Mouse (Mus musculus) lung, embryonic 15.5 days (tissue): ENCODE data around the gene Polr2l. TPM values are rescaled to one million over a fixed set of nuclear protein-coding genes. Genes with fewer than 3 reads are reported as not detected.

Experiments
- ATAC-seq: fragments of 200-750 bp; cut with Nextera tagmentation; 2 replicates; pipeline ENCODE4 v1.8.0; 2017; ENCODE audit warnings: moderate number of reproducible peaks, borderline replicate concordance; ENCODE audit not compliant: low FRiP score, low TSS enrichment; ENCODE audit errors: extremely low read depth
- H3K27ac ChIP-seq: fragments of 300-500 bp; sonication (generic); 2 replicates; pipeline ENCODE4 v1.5.1; 2015; ENCODE audit warnings: moderate library complexity, mild to moderate bottlenecking, inconsistent platforms
- H3K27me3 ChIP-seq: fragments of 300-500 bp; sonication (generic); 2 replicates; pipeline ENCODE4 v1.6.1; 2015; ENCODE audit warnings: inconsistent platforms
- H3K36me3 ChIP-seq: fragments of 300-500 bp; sonication (generic); 2 replicates; pipeline ENCODE4 v1.6.1; 2015; ENCODE audit warnings: inconsistent platforms
- H3K4me1 ChIP-seq: fragments of 300-500 bp; sonication (generic); 2 replicates; pipeline ENCODE4 v1.6.1; 2015; ENCODE audit warnings: inconsistent platforms
- H3K4me2 ChIP-seq: fragments of 300-500 bp; sonication (generic); 2 replicates; pipeline ENCODE4 v1.6.1; 2015; ENCODE audit warnings: inconsistent platforms, mild to moderate bottlenecking, moderate library complexity
- H3K4me3 ChIP-seq: fragments of 300-500 bp; sonication (generic); 2 replicates; pipeline ENCODE4 v1.5.1; 2015; ENCODE audit warnings: mild to moderate bottlenecking, inconsistent platforms
- H3K9ac ChIP-seq: fragments of 300-500 bp; sonication (generic); 2 replicates; pipeline ENCODE4 v1.6.1; 2015; ENCODE audit warnings: inconsistent platforms
- H3K9me3 ChIP-seq: fragments of 300-500 bp; sonication (generic); 2 replicates; pipeline ENCODE4 v1.6.1; 2016; ENCODE audit warnings: inconsistent platforms
- WGBS: fragments of 180-500 bp; shearing (Covaris S2); methylation state at CpG from one replicate; pipeline ENCODE4 v1.1.7; 2015; 5-methylcytosine and 5-hydroxymethylcytosine counted together
- polyA plus RNA-seq: library from polyadenylated mRNA; unstranded; fragments of >200 nt; fragmentation: Nextera tagmentation; extraction: Ambion mirVana; gene quantifications from 2 replicates; pipeline ENCODE4 v1.2.1, GENCODE M21; 2015

The Polr2l gene
- polyA plus RNA-seq, 1 experiment from 2014 or later, result 66.9 TPM

- Histone ChIP-seq H3K36me3 (peaks cover 18% of the 10 kb centered on the region), H3K9me3 (no peaks in the 10 kb centered on the region), H3K9ac (no peak overlapping the region), H3K4me3 (no peak overlapping the region), H3K4me2 (no peak overlapping the region), H3K27ac (no peak overlapping the region), H3K27me3 (peaks cover 40% of the 10 kb centered on the region), H3K4me1 (peaks cover 70% of the 10 kb centered on the region)
- 76% methylated on average over 7 of the region's 7 CpGs for WGBS
- ATAC-seq, result no peak
Observed at GRCm38 (mm10) chr7:141466045-141466394, 8.9 kb downstream of the Polr2l start.

DNA sequence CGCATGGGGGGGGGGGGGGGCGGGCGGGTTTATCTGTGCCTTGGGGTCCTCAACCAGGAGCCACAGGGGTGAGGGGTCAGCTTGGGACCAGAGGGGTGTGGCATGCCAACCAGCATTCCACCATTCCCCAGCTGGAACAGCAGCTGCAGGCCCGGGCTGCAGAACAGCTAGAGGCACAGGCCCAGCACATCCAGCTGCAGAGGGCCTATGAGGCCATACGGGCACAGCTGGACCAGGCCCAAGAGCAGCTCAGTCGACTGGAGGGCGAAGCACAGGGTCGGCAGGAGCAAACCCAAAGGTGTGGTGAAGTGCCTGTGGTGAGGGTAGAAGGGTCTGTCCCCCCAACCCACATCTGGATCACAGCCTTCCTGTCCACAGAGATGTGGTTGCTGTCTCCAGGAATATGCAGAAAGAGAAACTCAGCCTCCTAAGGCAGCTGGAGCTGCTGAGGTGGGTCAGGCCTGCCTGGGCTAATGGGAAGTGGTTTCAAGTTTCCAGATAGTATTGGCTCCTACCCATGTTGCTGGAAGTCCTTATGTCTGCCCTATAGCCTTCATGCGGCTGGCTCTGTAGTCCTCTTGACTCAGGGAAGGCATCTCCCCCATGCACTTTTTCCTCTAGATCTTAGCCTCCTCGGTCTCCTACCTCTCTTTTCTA is 9.4 kb downstream of the Polr2l start:
- Histone ChIP-seq H3K4me3 (no peak overlapping the region), H3K27me3 (peaks cover 45% of the 10 kb centered on the region), H3K9ac (no peak overlapping the region), H3K9me3 (no peaks in the 10 kb centered on the region), H3K4me1 (peaks cover 75% of the 10 kb centered on the region), H3K4me2 (peak overlapping the region; percentile 48; the same call in 1 of the 2 replicates), H3K36me3 (peaks cover 13% of the 10 kb centered on the region), H3K27ac (no peak overlapping the region)
- ATAC-seq, result no peak
- 35% methylated on average over 10 of the region's 10 CpGs for WGBS

DNA sequence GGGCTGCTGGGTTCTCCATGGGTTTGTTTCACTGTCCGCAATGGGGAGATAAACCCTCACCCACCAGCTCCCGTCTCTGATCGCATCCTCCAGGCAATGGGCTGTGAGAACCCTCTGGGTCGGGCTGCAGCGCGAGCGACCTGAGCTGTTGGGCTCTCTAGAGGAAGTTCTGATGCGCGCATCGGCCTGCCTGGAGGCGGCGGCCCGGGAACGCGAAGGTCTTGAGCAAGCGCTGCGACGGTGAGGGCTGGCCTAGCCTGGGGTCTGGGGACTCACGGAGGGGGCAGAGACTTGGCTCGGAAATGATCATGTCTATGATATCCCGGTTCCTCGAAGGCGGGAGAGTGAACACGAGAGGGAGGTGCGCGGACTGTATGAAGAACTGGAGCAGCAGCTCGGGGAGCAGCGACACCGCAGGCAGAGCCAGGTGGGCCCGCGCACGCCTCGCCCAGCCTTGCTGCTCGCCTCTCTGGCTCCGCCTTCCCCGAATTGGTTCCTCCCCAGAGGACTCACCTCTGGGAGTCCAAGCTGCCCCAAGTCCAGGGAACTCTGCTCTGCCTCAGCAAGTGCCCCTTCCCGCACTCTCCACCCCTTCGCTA is 10.2 kb downstream of the Polr2l start:
- 9% methylated on average over 35 of the region's 38 CpGs for WGBS
- Histone ChIP-seq H3K27me3 (peaks cover 52% of the 10 kb centered on the region), H3K9me3 (no peaks in the 10 kb centered on the region), H3K36me3 (peaks cover 5% of the 10 kb centered on the region; the same call in 1 of the 2 replicates), H3K4me1 (peaks cover 81% of the 10 kb centered on the region), H3K27ac (peak overlapping the region; percentile 55; the same call in 1 of the 2 replicates), H3K9ac (peak overlapping the region; percentile 15; the same call in 1 of the 2 replicates), H3K4me2 (peak overlapping the region; percentile 48), H3K4me3 (peak overlapping the region; percentile 27)
- ATAC-seq, result no peak

DNA sequence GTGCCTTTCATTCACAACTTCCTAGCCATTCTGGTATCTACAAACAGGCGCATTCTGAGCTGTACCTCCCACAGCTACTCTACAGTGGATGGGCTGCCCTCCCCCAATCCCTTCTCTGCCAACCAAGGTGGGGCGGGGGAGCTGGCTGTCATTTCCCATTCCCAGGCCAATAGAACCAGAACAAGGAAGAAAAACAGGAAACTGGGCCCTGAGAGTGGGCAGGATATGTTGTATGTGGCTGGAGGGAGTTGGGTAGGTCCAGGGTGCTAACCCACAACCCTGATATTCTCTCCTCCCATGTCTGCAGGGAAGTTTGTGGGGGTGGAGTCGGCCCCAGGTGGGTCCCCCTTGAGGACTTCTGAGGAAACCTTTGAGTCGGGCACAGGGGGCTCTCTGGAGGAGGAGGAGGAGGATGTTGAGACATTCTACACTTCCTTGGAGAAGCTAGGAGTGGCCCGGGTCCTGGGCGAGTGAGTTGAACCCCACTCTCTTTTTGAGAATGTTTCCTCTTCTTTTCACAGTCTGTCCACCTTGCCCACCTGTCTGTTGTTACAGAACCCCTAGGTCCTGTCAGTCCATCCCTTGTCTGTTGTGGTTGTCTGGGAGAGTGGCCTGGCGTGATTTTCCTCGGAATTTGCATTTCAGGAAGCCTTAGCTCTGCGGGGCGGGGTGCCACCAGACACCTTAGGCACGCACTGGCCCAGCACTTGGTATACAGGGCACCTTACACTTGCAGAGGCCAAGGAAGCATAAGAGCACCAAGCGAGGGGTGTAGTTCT is 10.9 kb downstream of the Polr2l start:
- H3K27ac ChIP-seq, result peak overlapping the region; percentile 72
- H3K4me3 ChIP-seq, result peak overlapping the region; percentile 27
- H3K4me1 ChIP-seq, result peaks cover 77% of the 10 kb centered on the region
- H3K4me2 ChIP-seq, result peak overlapping the region; percentile 48
- no peaks in the 10 kb centered on the region for H3K36me3 ChIP-seq
- no peak for ATAC-seq
- no peaks in the 10 kb centered on the region for H3K9me3 ChIP-seq
- H3K9ac ChIP-seq, result peak overlapping the region; percentile 15; the same call in 1 of the 2 replicates
- peaks cover 55% of the 10 kb centered on the region for H3K27me3 ChIP-seq
- WGBS, result 34% methylated on average over 12 of the region's 12 CpGs

GRCm38 (mm10) chr7:141462333-141462821 is 12.6 kb downstream of the Polr2l start:
- Histone ChIP-seq H3K27ac (0 out of 2 replicates have a peak overlapping the region, but pooled peaks have one; percentile 53), H3K9ac (peak overlapping the region; percentile 61), H3K4me1 (peaks cover 66% of the 10 kb centered on the region), H3K36me3 (0 out of 2 replicates have a peak, but pooled peaks cover 3% of the 10 kb centered on the region), H3K27me3 (peaks cover 55% of the 10 kb centered on the region), H3K4me2 (peak overlapping the region; percentile 91), H3K4me3 (peak overlapping the region; percentile 51), H3K9me3 (no peaks in the 10 kb centered on the region)
- no peak for ATAC-seq
- WGBS, result 14% methylated on average over 5 of the region's 5 CpGs

GRCm38 (mm10) chr7:141461521-141462332 is 13.2 kb downstream of the Polr2l start:
- Histone ChIP-seq H3K27me3 (peaks cover 55% of the 10 kb centered on the region), H3K36me3 (0 out of 2 replicates have a peak, but pooled peaks cover 3% of the 10 kb centered on the region), H3K9me3 (no peaks in the 10 kb centered on the region), H3K27ac (peak overlapping the region; percentile 53), H3K4me2 (peak overlapping the region; percentile 91), H3K4me1 (peaks cover 62% of the 10 kb centered on the region), H3K4me3 (peak overlapping the region; percentile 51), H3K9ac (peak overlapping the region; percentile 61)
- ATAC-seq, result no peak
- 3% methylated on average over 59 of the region's 59 CpGs for WGBS

GRCm38 (mm10) chr7:141460391-141461113 is 14.4 kb downstream of the Polr2l start, which contains the start of gene Cracr2b:
Gene Cracr2b (plus strand): TSS chr7:141461094.
- Histone ChIP-seq H3K9ac (peak within 1 kb of the TSS; percentile 61), H3K4me3 (peak within 1 kb of the TSS; percentile 51), H3K27me3 (peaks cover 55% of the 10 kb centered on the region), H3K36me3 (0 out of 2 replicates have a peak, but pooled peaks cover 3% of the 10 kb centered on the region), H3K27ac (peak within 1 kb of the TSS; percentile 53), H3K4me1 (peaks cover 65% of the 10 kb centered on the region), H3K9me3 (no peaks in the 10 kb centered on the region), H3K4me2 (peak within 1 kb of the TSS; percentile 91)
- 39% methylated on average over 15 of the region's 15 CpGs for WGBS
- ATAC-seq, result no peak

GRCm38 (mm10) chr7:141460001-141460390 is 14.9 kb downstream of the Polr2l start:
- no peaks in the 10 kb centered on the region for H3K9me3 ChIP-seq
- no peak overlapping the region for H3K4me3 ChIP-seq
- H3K4me2 ChIP-seq, result no peak overlapping the region
- ATAC-seq, result no peak
- H3K36me3 ChIP-seq, result 0 out of 2 replicates have a peak, but pooled peaks cover 3% of the 10 kb centered on the region
- no peak overlapping the region for H3K9ac ChIP-seq
- H3K4me1 ChIP-seq, result peaks cover 63% of the 10 kb centered on the region
- H3K27me3 ChIP-seq, result peaks cover 53% of the 10 kb centered on the region
- no peak overlapping the region for H3K27ac ChIP-seq
- 37% methylated on average over 5 of the region's 5 CpGs for WGBS

DNA sequence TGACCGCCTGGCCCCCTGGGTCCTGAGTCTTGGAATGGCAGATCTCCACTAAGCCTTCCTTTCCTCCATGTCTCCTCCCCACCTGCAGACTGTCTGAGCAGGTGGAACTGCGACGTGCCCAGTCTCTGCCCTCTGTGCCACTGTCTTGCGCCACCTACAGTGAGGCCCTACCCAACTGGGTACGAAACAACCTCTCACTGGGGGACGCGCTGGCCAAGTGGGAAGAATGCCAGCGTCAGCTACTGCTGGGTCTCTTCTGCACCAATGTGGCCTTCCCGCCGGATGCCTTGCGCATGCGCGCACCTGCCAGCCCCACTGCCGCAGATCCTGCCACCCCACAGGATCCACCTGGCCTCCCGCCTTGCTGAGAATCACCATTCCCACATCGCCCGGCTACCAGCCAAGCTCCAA is 15.6 kb downstream of the Polr2l start:
- 89% methylated on average over 17 of the region's 17 CpGs for WGBS
- H3K27me3 ChIP-seq, result peaks cover 46% of the 10 kb centered on the region

GRCm38 (mm10) chr7:141458661-141459060 is 16.3 kb downstream of the Polr2l start:
- Histone ChIP-seq H3K36me3 (0 out of 2 replicates have a peak, but pooled peaks cover 3% of the 10 kb centered on the region), H3K27me3 (peaks cover 40% of the 10 kb centered on the region), H3K4me1 (peaks cover 59% of the 10 kb centered on the region), H3K9ac (no peak overlapping the region), H3K27ac (no peak overlapping the region), H3K9me3 (no peaks in the 10 kb centered on the region), H3K4me2 (no peak overlapping the region), H3K4me3 (no peak overlapping the region)
- WGBS, result 88% methylated on average over 11 of the region's 11 CpGs
- ATAC-seq, result no peak

More for the DNA sequence above, 15.6 kb downstream of the Polr2l start:
- Histone ChIP-seq H3K27ac (no peak overlapping the region), H3K4me1 (peaks cover 62% of the 10 kb centered on the region), H3K9ac (no peak overlapping the region), H3K4me3 (no peak overlapping the region), H3K4me2 (no peak overlapping the region), H3K9me3 (no peaks in the 10 kb centered on the region), H3K36me3 (0 out of 2 replicates have a peak, but pooled peaks cover 3% of the 10 kb centered on the region)
- ATAC-seq, result no peak
